Mouse (Mus musculus) kidney, adult 2 months (tissue): ENCODE results near the gene Ccni. TPM values are rescaled to one million over a fixed set of nuclear protein-coding genes. Genes with fewer than 3 reads are reported as not detected.

Experiments
- DNase-seq: peaks from one replicate; pipeline ENCODE4 v3.0.0; 2021
- H3K27ac ChIP-seq: fragments of 200-500 bp; 2 replicates; pipeline ENCODE4 v1.5.1; 2012; ENCODE audit warnings: low read depth, low read length, control low read depth, inconsistent platforms; ENCODE audit not compliant: insufficient read depth
- H3K27me3 ChIP-seq: fragments of 200-500 bp; replicated peaks from 2 replicates; pipeline ENCODE4 v1.6.1; 2012; ENCODE audit warnings: mild to moderate bottlenecking, moderate library complexity, low read length, inconsistent platforms; ENCODE audit not compliant: control insufficient read depth, insufficient read depth
- H3K36me3 ChIP-seq: fragments of 200-500 bp; 2 replicates; pipeline ENCODE4 v1.6.1; 2012; ENCODE audit warnings: mild to moderate bottlenecking, moderate library complexity, low read length, inconsistent platforms; ENCODE audit not compliant: control insufficient read depth, insufficient read depth
- H3K4me1 ChIP-seq: fragments of 200-500 bp; 2 replicates; pipeline ENCODE4 v1.6.1; 2011; ENCODE audit warnings: low read length; ENCODE audit not compliant: control insufficient read depth, insufficient read depth
- H3K4me3 ChIP-seq: fragments of 200-500 bp; 2 replicates; pipeline ENCODE4 v1.5.1; 2011; ENCODE audit warnings: mild to moderate bottlenecking, low read depth, low read length, control low read depth; ENCODE audit not compliant: insufficient read depth
- CTCF ChIP-seq: fragments of 200-500 bp; conservative IDR thresholded peaks from 2 replicates; pipeline ENCODE4 v1.5.1; 2011; ENCODE audit warnings: low read depth, mild to moderate bottlenecking, control low read depth, low read length, moderate library complexity, mixed read lengths; ENCODE audit not compliant: insufficient read depth, insufficient read length
- POLR2A ChIP-seq: fragments of 200-500 bp; IDR thresholded peaks from one replicate; pipeline ENCODE4 v1.6.1; 2011; ENCODE audit warnings: low read depth, low read length, control low read depth
- WGBS: fragments of 180-500 bp; shearing (Covaris S2); methylation state at CpG from one replicate; pipeline ENCODE4 v1.1.7; 2018; 5-methylcytosine and 5-hydroxymethylcytosine counted together
- polyA plus RNA-seq: library from polyadenylated mRNA; depleted of rRNA; stranded (reverse); fragments of >200 nt; gene quantifications from 2 replicates; pipeline ENCODE4 v1.2.3, GENCODE M21; 2012; rRNA removed

Ccni gene
- polyA plus RNA-seq = 125 and 126 TPM in 2 replicates

DNA sequence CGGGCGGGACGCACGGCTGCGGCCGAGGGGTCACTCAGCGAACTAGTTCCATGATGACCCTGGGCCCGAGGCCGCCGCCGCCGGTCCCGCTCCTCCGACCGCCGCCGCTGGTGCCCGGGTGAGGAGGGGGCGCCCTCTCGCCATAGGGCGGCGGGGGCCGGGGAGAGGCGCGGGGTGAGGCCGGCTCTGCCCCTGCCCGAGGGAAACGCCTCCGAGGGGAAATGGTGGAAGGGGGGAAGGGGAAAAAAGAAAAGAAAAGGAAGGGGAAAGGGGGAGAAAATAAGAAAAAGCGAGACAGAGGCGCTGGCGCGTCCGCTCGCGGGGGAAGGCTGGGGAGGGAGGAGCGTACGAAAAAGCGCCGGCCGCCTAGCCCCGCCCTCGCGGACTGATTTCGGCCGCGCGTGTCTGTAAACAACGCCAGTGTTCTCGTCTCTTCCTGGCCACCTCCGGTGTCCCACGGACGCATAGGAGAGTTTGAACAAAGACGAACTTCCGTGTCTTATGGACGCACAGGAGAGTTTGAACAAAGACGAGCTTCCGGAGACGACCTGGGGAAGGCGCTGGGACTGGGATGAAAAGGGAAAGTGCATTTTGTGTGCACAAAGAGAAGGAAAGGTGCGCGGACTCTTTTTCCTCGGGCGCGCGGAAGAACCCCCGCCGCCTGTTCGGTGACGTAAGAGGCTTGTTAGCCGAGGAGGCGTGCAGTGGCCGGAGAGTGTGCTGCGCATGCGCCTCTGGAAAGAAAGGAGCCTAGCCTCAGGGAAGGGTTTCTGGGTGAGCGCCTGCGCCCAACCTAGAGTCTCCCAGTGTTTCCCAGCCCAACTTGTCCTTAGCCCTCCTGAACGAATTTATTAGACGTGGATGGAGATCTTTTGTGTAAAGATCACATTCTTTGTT, at the start of gene Ccni, which contains the start of gene 2010109A12Rik:
Gene Ccni (minus strand): TSS at position 387 of the 897 bp plus-strand sequence.
Gene 2010109A12Rik (plus strand): TSS at position 410 of the 897 bp plus-strand sequence.
- TF ChIP-seq POLR2A (peak; percentile 23), CTCF (no peak)
- H3K4me1 ChIP-seq = peaks cover 4% of the 10 kb centered on the region; the same call in 1 of the 2 replicates
- no peaks in the 10 kb centered on the region; the same call in 1 of the 2 replicates for H3K36me3 ChIP-seq
- H3K27me3 ChIP-seq = no peaks in the 10 kb centered on the region
- WGBS = 1% methylated on average over 74 of the region's 79 CpGs
- H3K4me3 ChIP-seq = peak within 1 kb of the TSS; percentile 75
- DNase-seq = peak; percentile 97
- H3K27ac ChIP-seq = peak within 1 kb of the TSS; percentile 96

DNA sequence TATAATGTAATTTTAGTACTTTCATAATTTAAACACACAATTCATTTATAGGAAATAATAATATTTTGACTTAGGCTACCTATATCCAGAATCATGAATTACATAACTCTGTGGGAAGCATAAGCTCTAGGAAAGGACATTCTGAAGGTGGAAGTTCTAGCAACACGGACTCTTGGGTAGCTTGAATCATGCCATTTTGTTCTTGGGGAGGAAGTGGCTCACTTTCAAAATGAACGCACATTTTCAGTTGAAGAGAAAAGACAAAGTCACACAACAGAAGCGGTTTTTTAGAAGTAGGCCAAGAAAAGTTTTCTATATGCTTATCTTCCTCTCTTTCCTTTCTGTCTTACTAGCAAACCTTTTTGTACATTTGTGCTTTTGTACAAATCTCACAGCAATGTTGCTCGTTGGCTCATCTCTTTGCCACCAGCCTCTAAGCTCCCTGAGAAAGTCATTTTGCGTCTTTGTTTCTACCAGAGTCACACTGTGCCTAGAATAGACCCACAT, 49.5 kb upstream of the Ccni start:
- Histone ChIP-seq H3K27me3 (no peaks in the 10 kb centered on the region), H3K4me3 (no peak overlapping the region), H3K27ac (no peak overlapping the region), H3K4me1 (no peaks in the 10 kb centered on the region), H3K36me3 (no peaks in the 10 kb centered on the region)
- whole genome bisulfite sequencing = 88% methylated on average over 5 of the region's 5 CpGs
- DNase-seq = no peak
- TF ChIP-seq CTCF = no peak
- TF ChIP-seq POLR2A = no peak

- no peaks in the 10 kb centered on the region for H3K4me1 ChIP-seq
- no peaks in the 10 kb centered on the region for H3K27me3 ChIP-seq
- no peaks in the 10 kb centered on the region for H3K36me3 ChIP-seq
- no peak overlapping the region for H3K4me3 ChIP-seq
- peak; percentile 62 for DNase-seq
- WGBS = 80% methylated on average over 12 of the region's 12 CpGs
- TF ChIP-seq POLR2A (no peak), CTCF (no peak)
- no peak overlapping the region for H3K27ac ChIP-seq
These were observed 44.9 kb upstream of the Ccni start for GRCm38 (mm10) chr5:93251001-93251760.

DNA sequence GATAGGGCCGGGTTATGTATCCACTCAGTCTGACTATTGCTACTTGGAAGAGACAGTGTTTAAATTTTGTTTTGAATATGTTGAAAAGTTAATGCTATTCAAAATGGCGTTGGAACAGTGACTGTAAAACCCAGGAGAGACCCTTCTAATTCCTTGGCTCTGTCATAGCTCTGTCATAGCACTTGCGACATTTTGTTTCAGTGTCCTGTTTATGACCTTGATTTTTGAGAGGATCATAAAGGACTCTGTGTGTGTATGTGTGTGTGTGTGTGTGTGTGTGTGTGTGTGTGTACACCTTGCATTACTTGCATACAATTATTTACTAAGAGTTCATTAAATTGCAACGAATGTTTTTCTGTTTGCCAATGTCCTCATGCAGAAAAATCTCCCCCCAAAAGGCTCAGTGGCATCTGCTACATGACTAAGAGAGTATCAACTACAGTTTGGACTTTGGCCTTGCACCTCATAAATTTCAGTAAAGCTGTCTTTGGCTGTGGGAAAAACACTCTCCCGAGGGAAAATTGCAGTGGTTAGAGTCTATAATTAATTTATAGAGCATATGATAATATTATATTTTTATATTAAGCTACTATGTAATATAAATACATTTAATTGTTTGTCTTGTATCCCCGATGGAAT, 43.8 kb upstream of the Ccni start:
- no peak for DNase-seq
- TF ChIP-seq POLR2A = no peak
- TF ChIP-seq CTCF = no peak
- Histone ChIP-seq H3K4me3 (no peak overlapping the region), H3K27me3 (no peaks in the 10 kb centered on the region), H3K27ac (no peak overlapping the region), H3K36me3 (no peaks in the 10 kb centered on the region), H3K4me1 (no peaks in the 10 kb centered on the region)
- 57% methylated on average over 6 of the region's 6 CpGs for WGBS

GRCm38 (mm10) chr5:93245280-93245679, 39.0 kb upstream of the Ccni start:
- H3K36me3 ChIP-seq = no peaks in the 10 kb centered on the region
- 85% methylated on average over 2 of the region's 2 CpGs for WGBS
- no peak for TF ChIP-seq POLR2A
- no peak for TF ChIP-seq CTCF

GRCm38 (mm10) chr5:93239590-93240544, 33.6 kb upstream of the Ccni start:
- no peak for DNase-seq
- TF ChIP-seq POLR2A (no peak), CTCF (no peak)
- no peaks in the 10 kb centered on the region for H3K36me3 ChIP-seq
- no peak overlapping the region for H3K4me3 ChIP-seq
- H3K27ac ChIP-seq = no peak overlapping the region
- 80% methylated on average over 8 of the region's 8 CpGs for WGBS
- H3K27me3 ChIP-seq = no peaks in the 10 kb centered on the region
- H3K4me1 ChIP-seq = no peaks in the 10 kb centered on the region

More at GRCm38 (mm10) chr5:93245280-93245679, 39.0 kb upstream of the Ccni start:
- no peak for DNase-seq
- Histone ChIP-seq H3K4me1 (no peaks in the 10 kb centered on the region), H3K4me3 (no peak overlapping the region), H3K27me3 (no peaks in the 10 kb centered on the region), H3K27ac (no peak overlapping the region)
